Mouse (Mus musculus): Measurements from ENCODE around the gene Ppp2r5c. TPM values are rescaled to one million over a fixed set of nuclear protein-coding genes. Genes with fewer than 3 reads are reported as not detected.
A peak's percentile ranks its signal among the peaks of the same experiment; 100 is the strongest.

Ppp2r5c gene
- total and polyA plus RNA-seq, 2 experiments from 2014 or later, result 178 to 183 TPM

DNA sequence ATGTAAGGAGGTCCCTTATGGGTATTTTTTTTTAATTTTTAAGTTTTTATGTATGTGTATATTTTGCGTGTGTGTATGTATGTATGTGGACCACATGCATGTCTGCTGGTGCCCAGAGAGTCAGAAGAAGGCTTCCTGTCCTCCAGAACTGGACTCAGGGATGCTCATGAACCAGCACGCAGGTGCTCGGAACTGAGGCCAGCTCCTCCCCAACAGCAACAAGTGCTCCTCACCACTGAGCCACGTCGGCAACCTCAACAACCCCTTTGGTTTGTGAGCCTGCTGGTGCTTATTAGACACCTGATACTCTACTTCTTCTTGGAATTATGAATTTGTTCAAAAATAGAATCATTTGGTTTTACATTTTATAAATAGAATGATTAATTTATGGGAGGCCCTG, 39.9 kb downstream of the Ppp2r5c start:
- Histone ChIP-seq H3K4me1 (ENCODE audit: insufficient read depth, low read length) (peaks cover 18% of the 10 kb centered on the region), H3K27me3 (ENCODE audit: insufficient read depth, low read length) (no peaks in the 10 kb centered on the region), H3K9ac (replicated peaks; ENCODE audit: low read length, poor library complexity, severe bottlenecking) (peak overlapping the region; percentile 86), H3K4me2 (ENCODE audit: low read depth, low read length, poor library complexity, severe bottlenecking) (peak overlapping the region; percentile 75), H3K9me3 (ENCODE audit: low read length) (no peaks in the 10 kb centered on the region), H3K36me3 (ENCODE audit: insufficient read depth, low read length) (no peaks in the 10 kb centered on the region), H3K27ac (ENCODE audit: low read depth, low read length) (no peak overlapping the region), H3K4me3 (ENCODE audit: low read depth, low read length) (peak overlapping the region; percentile 63)
- no peak for DNase-seq (ENCODE audit: low spot score)
- WGBS, result 82% methylated on average over 5 of the region's 5 CpGs
- TF ChIP-seq CTCF (IDR thresholded peaks at IDR 0.05), result no peak
- ATAC-seq (ENCODE audit: low FRiP score), result no peak

DNA sequence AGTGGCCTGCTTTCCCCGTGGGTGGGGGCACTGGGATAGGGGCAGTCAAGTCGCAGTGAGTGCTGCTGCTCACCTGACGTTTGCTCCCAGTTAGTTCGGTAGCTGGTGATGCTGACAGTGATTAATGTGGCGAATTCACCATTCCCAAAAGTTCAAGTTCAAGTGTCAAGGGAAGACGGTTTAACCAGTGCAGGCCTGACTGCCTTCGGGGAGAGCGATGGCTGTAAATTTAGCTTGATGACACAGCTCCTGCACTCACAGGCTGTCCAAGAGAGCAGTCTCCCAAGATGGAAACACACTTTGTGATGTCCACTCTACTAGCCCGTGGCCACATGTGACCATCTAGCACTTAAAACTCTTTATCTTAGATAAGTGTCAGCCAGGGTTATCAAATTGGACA, 41.1 kb downstream of the Ppp2r5c start:
- ATAC-seq (ENCODE audit: low FRiP score) (no peak), DNase-seq (ENCODE audit: low spot score) (no peak)
- Histone ChIP-seq H3K9me3 (ENCODE audit: low read length) (no peaks in the 10 kb centered on the region), H3K27ac (ENCODE audit: low read depth, low read length) (no peak overlapping the region), H3K4me1 (ENCODE audit: insufficient read depth, low read length) (peaks cover 18% of the 10 kb centered on the region), H3K36me3 (ENCODE audit: insufficient read depth, low read length) (no peaks in the 10 kb centered on the region), H3K4me2 (ENCODE audit: low read depth, low read length, poor library complexity, severe bottlenecking) (no peak overlapping the region), H3K4me3 (ENCODE audit: low read depth, low read length) (no peak overlapping the region), H3K9ac (replicated peaks; ENCODE audit: low read length, poor library complexity, severe bottlenecking) (no peak overlapping the region), H3K27me3 (ENCODE audit: insufficient read depth, low read length) (no peaks in the 10 kb centered on the region)
- TF ChIP-seq CTCF (IDR thresholded peaks at IDR 0.05), result no peak
- WGBS, result 82% methylated on average over 9 of the region's 9 CpGs

DNA sequence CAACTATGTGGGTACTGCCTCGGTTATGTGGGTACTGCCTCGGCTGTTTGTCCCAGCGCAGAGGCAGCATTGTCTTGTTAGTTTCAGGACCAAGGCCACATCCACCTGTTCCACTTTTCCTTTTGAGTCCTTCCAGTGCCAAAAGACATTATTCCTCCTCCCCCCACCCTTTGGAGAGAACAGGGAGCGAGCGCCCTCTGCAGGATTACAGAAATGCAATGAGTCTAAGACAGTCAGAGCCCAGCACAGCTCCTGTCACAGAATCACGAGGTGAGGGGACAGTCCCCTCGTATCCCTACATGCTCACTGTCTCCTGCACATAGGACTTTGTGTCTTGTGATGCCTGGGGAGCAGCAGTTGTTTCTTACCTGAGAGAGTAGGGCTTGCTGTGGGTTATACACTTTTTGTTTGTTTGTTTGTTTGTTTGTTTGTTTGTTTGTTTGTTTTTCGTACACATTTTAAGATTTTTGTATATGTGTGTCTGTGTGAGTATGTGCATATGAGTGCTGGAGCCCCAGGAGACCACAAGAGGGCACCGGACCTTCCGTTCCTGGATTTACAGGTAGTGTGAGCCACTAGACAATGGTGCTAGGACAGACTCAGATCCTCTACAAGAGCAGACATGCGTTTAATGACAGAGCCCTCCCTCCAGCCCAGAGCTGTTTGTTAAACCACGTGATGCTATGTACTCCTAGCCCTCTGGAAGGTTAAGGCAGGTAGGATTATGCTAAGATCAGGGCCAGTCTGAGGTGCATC, 43.2 kb downstream of the Ppp2r5c start:
- H3K9ac ChIP-seq (replicated peaks; ENCODE audit: low read length, poor library complexity, severe bottlenecking), result no peak overlapping the region
- H3K9me3 ChIP-seq (ENCODE audit: low read length), result no peaks in the 10 kb centered on the region
- TF ChIP-seq CTCF (IDR thresholded peaks at IDR 0.05), result no peak; the same call in none of the 2 replicates
- 94% methylated on average over 12 of the region's 12 CpGs for WGBS
- no peak overlapping the region for H3K4me2 ChIP-seq (ENCODE audit: low read depth, low read length, poor library complexity, severe bottlenecking)
- H3K27me3 ChIP-seq (ENCODE audit: insufficient read depth, low read length), result no peaks in the 10 kb centered on the region
- H3K27ac ChIP-seq (ENCODE audit: low read depth, low read length), result no peak overlapping the region
- peaks cover 15% of the 10 kb centered on the region for H3K4me1 ChIP-seq (ENCODE audit: insufficient read depth, low read length)
- no peaks in the 10 kb centered on the region for H3K36me3 ChIP-seq (ENCODE audit: insufficient read depth, low read length)
- no peak for ATAC-seq (ENCODE audit: low FRiP score)
- H3K4me3 ChIP-seq (ENCODE audit: low read depth, low read length), result no peak overlapping the region
- no peak for DNase-seq (ENCODE audit: low spot score)

DNA sequence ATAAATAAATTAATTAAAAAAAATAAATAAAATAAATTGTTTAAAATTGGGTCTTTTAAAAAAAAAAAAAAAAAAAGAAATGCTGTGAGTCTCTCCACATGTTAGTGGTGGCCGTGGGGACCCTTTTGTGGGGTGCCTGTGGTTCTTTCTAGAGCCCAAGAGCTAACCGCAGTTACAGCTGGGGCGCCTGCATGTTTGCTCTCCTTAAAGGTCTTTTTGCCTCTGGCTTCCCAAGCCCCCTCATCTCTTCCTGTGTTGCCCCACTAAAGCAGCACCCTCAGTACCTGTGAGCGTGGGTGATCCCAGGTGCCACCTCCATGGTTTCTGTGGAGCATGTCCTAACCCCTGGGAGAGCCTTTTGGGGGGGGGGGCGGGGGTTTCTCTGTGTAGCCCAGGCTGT, 45.5 kb downstream of the Ppp2r5c start:
- Histone ChIP-seq H3K36me3 (ENCODE audit: insufficient read depth, low read length) (no peaks in the 10 kb centered on the region), H3K27ac (ENCODE audit: low read depth, low read length) (no peak overlapping the region), H3K4me3 (ENCODE audit: low read depth, low read length) (no peak overlapping the region), H3K4me1 (ENCODE audit: insufficient read depth, low read length) (0 out of 2 replicates have a peak, but pooled peaks cover 5% of the 10 kb centered on the region), H3K9me3 (ENCODE audit: low read length) (no peaks in the 10 kb centered on the region), H3K9ac (replicated peaks; ENCODE audit: low read length, poor library complexity, severe bottlenecking) (no peak overlapping the region), H3K27me3 (ENCODE audit: insufficient read depth, low read length) (no peaks in the 10 kb centered on the region), H3K4me2 (ENCODE audit: low read depth, low read length, poor library complexity, severe bottlenecking) (no peak overlapping the region)
- no peak for TF ChIP-seq CTCF (IDR thresholded peaks at IDR 0.05)
- DNase-seq (ENCODE audit: low spot score) (no peak), ATAC-seq (ENCODE audit: low FRiP score) (no peak)
- 98% methylated on average over 5 of the region's 5 CpGs for WGBS

DNA sequence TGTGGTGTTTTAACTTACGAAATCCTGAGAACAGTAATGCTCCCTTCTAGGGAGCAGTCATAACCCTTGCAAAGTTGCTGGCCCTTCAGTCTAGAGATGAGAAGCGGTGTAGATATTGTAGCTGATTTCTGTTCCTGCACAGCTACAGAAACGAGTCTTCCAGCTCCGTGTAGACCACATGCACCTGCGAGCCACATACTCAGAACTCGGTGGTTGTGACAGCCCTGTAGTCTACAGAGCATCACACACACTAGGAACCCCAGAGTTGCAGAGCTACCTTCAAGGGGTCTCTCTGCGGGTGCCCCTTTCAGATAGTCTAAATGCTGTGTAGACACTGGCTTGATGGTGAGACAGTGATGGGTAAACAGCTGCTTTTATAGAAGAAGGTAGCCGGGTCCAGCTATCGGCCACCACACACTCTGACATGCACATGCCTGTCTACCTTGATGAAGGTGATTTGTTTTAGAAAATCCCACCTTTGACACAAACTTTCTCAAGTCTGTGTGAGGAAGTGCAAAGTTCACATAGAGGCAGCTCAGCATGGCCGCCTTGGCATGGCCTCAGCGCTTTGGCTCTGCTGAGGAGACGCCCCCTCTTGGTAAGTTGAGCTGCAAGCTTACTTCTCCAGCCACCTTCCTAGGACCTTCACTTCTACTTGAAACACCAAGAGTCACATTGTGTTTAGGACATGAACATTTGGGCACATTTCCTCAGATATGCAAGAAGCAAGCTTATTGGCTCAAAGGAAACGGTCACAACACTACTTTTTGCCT, 46.9 kb downstream of the Ppp2r5c start:
- WGBS, result 95% methylated on average over 13 of the region's 13 CpGs
- Histone ChIP-seq H3K27me3 (ENCODE audit: insufficient read depth, low read length) (no peaks in the 10 kb centered on the region), H3K4me2 (ENCODE audit: low read depth, low read length, poor library complexity, severe bottlenecking) (no peak overlapping the region), H3K9me3 (ENCODE audit: low read length) (no peaks in the 10 kb centered on the region), H3K9ac (replicated peaks; ENCODE audit: low read length, poor library complexity, severe bottlenecking) (no peak overlapping the region), H3K36me3 (ENCODE audit: insufficient read depth, low read length) (no peaks in the 10 kb centered on the region), H3K27ac (ENCODE audit: low read depth, low read length) (no peak overlapping the region), H3K4me1 (ENCODE audit: insufficient read depth, low read length) (0 out of 2 replicates have a peak, but pooled peaks cover 2% of the 10 kb centered on the region), H3K4me3 (ENCODE audit: low read depth, low read length) (no peak overlapping the region)
- no peak for ATAC-seq (ENCODE audit: low FRiP score)
- DNase-seq (ENCODE audit: low spot score), result no peak
- no peak for TF ChIP-seq CTCF (IDR thresholded peaks at IDR 0.05)

DNA sequence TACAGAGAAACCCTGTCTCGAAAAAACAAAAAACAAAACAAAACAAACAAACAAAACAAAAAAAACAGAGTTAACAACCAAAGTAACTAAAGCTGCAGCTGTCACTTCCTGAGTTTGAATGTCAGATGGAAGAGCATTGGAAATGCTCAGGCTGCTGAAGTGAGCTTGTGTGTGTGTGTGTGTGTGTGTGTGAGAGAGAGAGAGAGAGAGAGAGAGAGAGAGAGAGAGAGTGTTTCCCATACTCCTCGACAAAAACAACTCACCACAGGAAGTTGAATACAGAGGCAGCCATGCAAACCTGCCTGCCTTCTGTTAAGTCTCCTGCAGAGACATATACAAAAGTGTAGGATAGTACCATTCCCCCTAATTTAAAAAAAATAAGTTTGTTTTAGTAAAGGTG, 47.9 kb downstream of the Ppp2r5c start:
- WGBS, result 78% methylated on average over 2 of the region's 2 CpGs
- peaks cover 5% of the 10 kb centered on the region for H3K4me1 ChIP-seq (ENCODE audit: insufficient read depth, low read length)
- no peaks in the 10 kb centered on the region for H3K9me3 ChIP-seq (ENCODE audit: low read length)
- H3K9ac ChIP-seq (replicated peaks; ENCODE audit: low read length, poor library complexity, severe bottlenecking), result no peak overlapping the region
- H3K36me3 ChIP-seq (ENCODE audit: insufficient read depth, low read length), result no peaks in the 10 kb centered on the region
- no peaks in the 10 kb centered on the region for H3K27me3 ChIP-seq (ENCODE audit: insufficient read depth, low read length)
- no peak overlapping the region for H3K27ac ChIP-seq (ENCODE audit: low read depth, low read length)
- ATAC-seq (ENCODE audit: low FRiP score) (no peak), DNase-seq (ENCODE audit: low spot score) (no peak)
- no peak overlapping the region for H3K4me3 ChIP-seq (ENCODE audit: low read depth, low read length)
- TF ChIP-seq CTCF (IDR thresholded peaks at IDR 0.05), result no peak
- H3K4me2 ChIP-seq (ENCODE audit: low read depth, low read length, poor library complexity, severe bottlenecking), result no peak overlapping the region

All from midbrain, postnatal 0 days (tissue).